Mouse (Mus musculus) neutrophil, adult 5-6 weeks (primary cell): ENCODE measurements around the gene Gtf2h1. TPM values are rescaled to one million over a fixed set of nuclear protein-coding genes. Genes with fewer than 3 reads are reported as not detected.

ENCODE experiments used
- ATAC-seq: fragments of 151-379, 151-347 bp; 2 replicates; pipeline ENCODE4 v1.8.0; 2017; ENCODE audit warnings: mild to moderate bottlenecking, moderate TSS enrichment; ENCODE audit not compliant: insufficient number of reproducible peaks, poor library complexity, low FRiP score, severe bottlenecking; ENCODE audit errors: extremely low read depth
- total RNA-seq: library from RNA; stranded (forward); fragments of 200-1000 nt; gene quantifications from 2 replicates; pipeline ENCODE4 v1.2.3, GENCODE M21; 2017

Gene Gtf2h1
- total RNA-seq, 1 experiment from 2014 or later, result 46.4 TPM

GRCm38 (mm10) chr7:46845211-46845977 lies 49.5 kb downstream of the Gtf2h1 start:
- ATAC-seq, result peak; percentile 84

- ATAC-seq, result peak; percentile 6; the same call in 1 of the 2 replicates
Observed at GRCm38 (mm10) chr7:46845978-46846485, 50.1 kb downstream of the Gtf2h1 start.

GRCm38 (mm10) chr7:46846486-46847244 lies 50.8 kb downstream of the Gtf2h1 start:
- ATAC-seq, result peak; percentile 33; the same call in 1 of the 2 replicates

GRCm38 (mm10) chr7:46849287-46849686 lies 53.4 kb downstream of the Gtf2h1 start:
- ATAC-seq, result no peak

GRCm38 (mm10) chr7:46851026-46851425 lies 55.1 kb downstream of the Gtf2h1 start:
- ATAC-seq, result no peak

GRCm38 (mm10) chr7:46852666-46853065 lies 56.8 kb downstream of the Gtf2h1 start:
- no peak for ATAC-seq

GRCm38 (mm10) chr7:46853365-46853764 lies 57.5 kb downstream of the Gtf2h1 start:
- ATAC-seq, result no peak

GRCm38 (mm10) chr7:46855866-46856560 lies 60.1 kb downstream of the Gtf2h1 start:
- ATAC-seq, result no peak

- no peak for ATAC-seq
Observed at GRCm38 (mm10) chr7:46857436-46857835, 61.5 kb downstream of the Gtf2h1 start.

GRCm38 (mm10) chr7:46859031-46859430 lies 63.1 kb downstream of the Gtf2h1 start:
- ATAC-seq, result no peak

- no peak for ATAC-seq
Observed at GRCm38 (mm10) chr7:46860996-46861395, 65.1 kb downstream of the Gtf2h1 start, which contains the start of gene Ldhc. Gene Ldhc (plus strand): TSS chr7:46861203.

- no peak for ATAC-seq
Observed at GRCm38 (mm10) chr7:46871988-46872387, 76.1 kb downstream of the Gtf2h1 start.

Other genes starting within 250 kb of the Gtf2h1 start
- gene Sergef, start 156.3 kb upstream of the Gtf2h1 start, total RNA-seq, result 13.6 and 15.3 TPM in 2 replicates
- not detected in 2 replicates for gene Tph1, start 123.6 kb upstream of the Gtf2h1 start, total RNA-seq
- gene Saal1, start 85.4 kb upstream of the Gtf2h1 start, total RNA-seq, result 11.3 and 11.8 TPM in 2 replicates
- gene Saa3, start 80.4 kb upstream of the Gtf2h1 start, total RNA-seq, result 1.1 TPM in 1 of 2 replicates, not detected in the other
- not detected in 2 replicates for gene Saa4, start 63.5 kb upstream of the Gtf2h1 start, total RNA-seq
- not detected in 2 replicates for gene Saa1, start 53.1 kb upstream of the Gtf2h1 start, total RNA-seq
- not detected in 2 replicates for gene Saa2, start 44.3 kb upstream of the Gtf2h1 start, total RNA-seq
- gene Hps5, start within 50 bp of the Gtf2h1 start, total RNA-seq, result 48.5 and 56.5 TPM in 2 replicates
- 195 and 216 TPM in 2 replicates for gene Ldha, start 45.4 kb downstream of the Gtf2h1 start, total RNA-seq
- 2.0 TPM in 1 of 2 replicates, not detected in the other for gene Ldhc, start 65.1 kb downstream of the Gtf2h1 start, total RNA-seq
- 41.5 and 51.0 TPM in 2 replicates for gene Tsg101, start 123.9 kb downstream of the Gtf2h1 start, total RNA-seq
- 5.3 and 6.9 TPM in 2 replicates for gene Uevld, start 162.4 kb downstream of the Gtf2h1 start, total RNA-seq
- not detected in 2 replicates for gene Gm9999, start 187.5 kb downstream of the Gtf2h1 start, total RNA-seq
- 52.3 and 60.5 TPM in 2 replicates for gene Spty2d1, start 212.3 kb downstream of the Gtf2h1 start, total RNA-seq